Mouse (Mus musculus): ENCODE measurements around the gene Kcnj4. TPM values are rescaled to one million over a fixed set of nuclear protein-coding genes. Genes with fewer than 3 reads are reported as not detected.

Kcnj4 gene
- polyA plus RNA-seq (2015; fragmentation: Nextera tagmentation; extraction: Ambion mirVana) = not detected in 2 replicates

GRCm38 (mm10) chr15:79504707-79505452, at the start of gene Kcnj4:
Kcnj4 (minus strand) TSS chr15:79505241.

DNA sequence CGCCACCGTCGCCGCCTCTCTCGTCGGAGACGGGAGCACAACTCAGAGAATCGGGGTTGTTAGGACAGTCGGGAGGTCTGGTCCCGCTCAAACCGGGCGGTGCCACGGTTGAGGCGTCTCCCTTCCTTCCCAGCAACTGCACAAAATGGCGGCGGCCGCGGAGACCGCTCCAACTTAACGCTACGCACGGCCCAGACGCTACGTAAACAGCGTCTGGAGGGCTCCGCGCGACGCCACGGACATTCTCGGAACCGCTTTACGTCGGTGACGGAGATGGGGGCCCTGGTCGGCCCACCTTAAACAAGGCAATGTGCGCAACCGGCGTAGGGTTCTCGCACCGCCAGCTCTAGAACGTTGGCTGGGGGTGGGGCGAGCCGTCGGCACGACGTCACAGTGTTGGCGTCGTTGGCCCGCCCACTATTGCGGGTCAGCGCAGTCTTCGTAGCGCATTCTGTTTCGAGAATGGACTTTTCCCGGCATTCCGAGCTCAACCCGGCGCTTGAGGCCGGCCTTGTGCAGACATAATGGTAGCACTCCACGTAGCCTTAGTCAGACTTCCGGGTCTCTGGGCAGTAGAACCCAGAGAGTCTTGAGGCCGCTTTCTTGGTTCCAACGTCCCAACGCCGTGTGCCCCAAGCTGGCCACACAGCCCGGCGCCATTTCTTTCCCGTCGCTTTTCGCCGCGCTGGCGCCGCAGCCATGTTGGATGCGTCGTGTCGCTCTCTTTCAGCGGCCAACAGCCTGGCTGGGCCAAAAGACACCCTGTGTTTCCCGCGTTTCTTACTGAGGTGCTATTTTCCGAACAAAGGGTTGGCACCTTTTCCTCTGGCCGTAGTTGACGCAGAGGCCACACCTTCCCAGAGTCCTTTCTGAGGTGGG, 41.6 kb upstream of the Kcnj4 start, which contains the start of gene Ddx17:
Ddx17 (minus strand) TSS at position 332 of the 879 bp plus-strand sequence.

GRCm38 (mm10) chr15:79516171-79517096, 11.4 kb upstream of the Kcnj4 start, which contains the start of gene Kdelr3:
Kdelr3 (plus strand) TSS chr15:79516411.

DNA sequence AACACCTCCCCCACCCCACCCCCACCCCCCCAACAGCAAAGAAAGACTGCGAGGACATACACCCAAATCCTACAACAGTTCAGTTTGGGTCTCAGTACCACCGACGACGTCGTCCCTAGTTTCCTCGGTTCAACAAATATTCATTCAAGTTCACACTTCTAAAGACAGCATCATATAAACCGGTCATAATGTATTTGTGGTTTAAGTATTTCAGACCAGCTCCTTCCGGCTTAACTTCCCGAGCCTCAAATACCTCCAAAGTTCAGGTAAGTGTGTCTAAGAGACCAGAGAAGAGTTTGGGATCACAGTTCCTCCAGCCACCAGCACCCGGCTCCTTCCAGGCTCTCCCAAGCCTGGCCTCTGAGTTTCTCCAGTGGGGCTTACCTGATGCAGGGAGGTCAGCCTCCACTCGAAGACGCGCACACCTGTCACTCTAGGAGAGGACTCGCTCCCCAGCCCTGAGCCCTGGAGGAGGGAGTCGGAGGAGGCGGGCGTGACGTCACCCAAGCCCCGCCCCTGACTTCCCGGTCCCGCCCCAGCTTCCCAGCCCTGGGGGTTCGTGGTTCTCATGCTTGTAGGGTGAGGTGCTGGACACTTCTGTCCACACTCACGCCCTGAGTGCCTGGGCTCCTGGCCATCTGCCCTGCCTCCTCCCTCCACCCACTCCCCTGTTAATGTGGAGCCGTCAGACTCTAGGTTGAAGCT, 49.8 kb downstream of the Kcnj4 start, which contains the start of gene Csnk1e:
Csnk1e (minus strand) TSS at position 461 of the 705 bp plus-strand sequence.

Small RNAs within 50 kb of the gene (microRNA-seq; reads per million reads assigned to microRNA genes)
- gene Gm44302 = 0 reads per million in 2 experiments

Other genes starting within 250 kb of the Kcnj4 start
- gene Baiap2l2, start 219.7 kb downstream of the Kcnj4 start, polyA plus RNA-seq (2015; fragmentation: Nextera tagmentation; extraction: Ambion mirVana) = 23.0 and 24.6 TPM in 2 replicates
- 10.3 and 11.1 TPM in 2 replicates for gene Pla2g6, start 176.9 kb downstream of the Kcnj4 start, polyA plus RNA-seq (2015; fragmentation: Nextera tagmentation; extraction: Ambion mirVana)
- 1.4 and 1.7 TPM in 2 replicates for gene Maff, start 158.6 kb downstream of the Kcnj4 start, polyA plus RNA-seq (2015; fragmentation: Nextera tagmentation; extraction: Ambion mirVana)
- gene Tmem184b, start 101.7 kb downstream of the Kcnj4 start, polyA plus RNA-seq (2015; fragmentation: Nextera tagmentation; extraction: Ambion mirVana) = 43.1 and 46.5 TPM in 2 replicates
- gene Csnk1e, start 49.7 kb downstream of the Kcnj4 start, polyA plus RNA-seq (2015; fragmentation: Nextera tagmentation; extraction: Ambion mirVana) = 63.4 and 64.3 TPM in 2 replicates
- 53.3 and 84.0 TPM in 2 replicates for gene Kdelr3, start 11.2 kb upstream of the Kcnj4 start, polyA plus RNA-seq (2015; fragmentation: Nextera tagmentation; extraction: Ambion mirVana)
- gene Ddx17, start 41.5 kb upstream of the Kcnj4 start, polyA plus RNA-seq (2015; fragmentation: Nextera tagmentation; extraction: Ambion mirVana) = 15.3 and 15.8 TPM in 2 replicates
- gene Dmc1, start 99.9 kb upstream of the Kcnj4 start, polyA plus RNA-seq (2015; fragmentation: Nextera tagmentation; extraction: Ambion mirVana) = 0.76 and 0.85 TPM in 2 replicates
- gene Fam227a, start 153.7 kb upstream of the Kcnj4 start, polyA plus RNA-seq (2015; fragmentation: Nextera tagmentation; extraction: Ambion mirVana) = 0.19 and 0.40 TPM in 2 replicates
- 26.4 and 30.0 TPM in 2 replicates for gene Cby1, start 154.0 kb upstream of the Kcnj4 start, polyA plus RNA-seq (2015; fragmentation: Nextera tagmentation; extraction: Ambion mirVana)
- 186 and 205 TPM in 2 replicates for gene Tomm22, start 165.6 kb upstream of the Kcnj4 start, polyA plus RNA-seq (2015; fragmentation: Nextera tagmentation; extraction: Ambion mirVana)
- gene Josd1, start 182.7 kb upstream of the Kcnj4 start, polyA plus RNA-seq (2015; fragmentation: Nextera tagmentation; extraction: Ambion mirVana) = 11.3 TPM in 2 replicates
- gene Gtpbp1, start 185.6 kb upstream of the Kcnj4 start, polyA plus RNA-seq (2015; fragmentation: Nextera tagmentation; extraction: Ambion mirVana) = 8.6 and 10.5 TPM in 2 replicates
- gene Sun2, start 237.3 kb upstream of the Kcnj4 start, polyA plus RNA-seq (2015; fragmentation: Nextera tagmentation; extraction: Ambion mirVana) = 4.6 and 5.8 TPM in 2 replicates